Comparison of ENCODE assay signal across 22 mouse cellular contexts in the genomic region with DNA sequence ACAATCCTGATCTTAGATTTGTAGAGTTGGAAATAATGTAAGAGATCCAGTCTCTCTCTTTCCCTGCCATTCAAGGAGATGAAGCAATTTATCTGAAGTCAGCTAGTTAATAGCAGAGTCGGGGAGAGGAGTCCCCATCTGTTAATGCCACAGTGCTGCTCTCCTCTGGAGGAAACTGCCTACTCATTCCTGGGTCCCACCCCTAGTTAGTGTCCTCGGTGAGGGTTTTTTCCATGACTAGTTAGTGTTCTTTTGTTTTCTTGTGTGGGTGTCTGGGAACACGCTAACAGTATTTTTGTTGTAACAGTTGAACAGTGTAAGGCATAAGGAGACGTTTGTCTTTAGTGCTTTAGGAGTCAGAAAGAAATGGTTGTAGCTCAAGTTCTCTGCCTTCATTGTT. TPM values are rescaled to one million over a fixed set of nuclear protein-coding genes. Genes with fewer than 3 reads are reported as not detected.
DNase-seq lines count a peak whose midpoint lies in the region; ATAC-seq and TF ChIP-seq lines count a peak whose summit lies in the region.
"Had no signal": no experiment of that assay in that cellular context is flagged by ENCODE, and none has a peak within 500 bp of the region (broad histone marks: within the 10 kb centered on the region; RNA-seq: fewer than 3 reads in every experiment).

No protein-coding gene starts in this region.

- TF ChIP-seq CTCF in layer of hippocampus, adult 2 months (conservative IDR thresholded peaks at IDR 0.05): no peak
- no peak for TF ChIP-seq CTCF in olfactory bulb, adult 2 months (IDR thresholded peaks at IDR 0.05; ENCODE audit: insufficient read depth, low read depth, low read length)

- DNase-seq in layer of hippocampus, adult 2 months (ENCODE audit: low spot score in 2 of 2): peak; percentile 32 to 55
- DNase-seq in layer of hippocampus, adult 11-12 months (ENCODE audit: low spot score): no peak
- DNase-seq in right cerebral cortex, adult 18-20 months: peak; percentile 56
- DNase-seq in right cerebral cortex, postnatal 10 days (ENCODE audit: low spot score in 2 of 2): no peak
- DNase-seq in cerebellum, postnatal 4 days (ENCODE audit: low spot score in 2 of 2): no peak
- DNase-seq: cerebellum, adult 11 months; cerebellum, postnatal 25 days; gastrocnemius, postnatal 36 days; heart, postnatal 14 days; kidney, adult 11 months; liver; liver, postnatal 0 days; lung, postnatal 14 days; retina, postnatal 1 day; thymus, postnatal 36 days had no signal

- peaks cover 15% of the 10 kb centered on the region for H3K4me1 ChIP-seq in olfactory bulb, adult 2 months (ENCODE audit: control insufficient read depth, insufficient read depth, low read length)

- H3K4me3 ChIP-seq in layer of hippocampus, adult 2 months: no peak overlapping the region
- H3K4me3 ChIP-seq in olfactory bulb, adult 2 months (ENCODE audit: insufficient read depth, low read depth, low read length): no peak overlapping the region
- H3K4me3 ChIP-seq: forebrain, embryonic 10.5 days; hindbrain, embryonic 15.5 days; midbrain, embryonic 12.5 days had no signal

- TF ChIP-seq POLR2A in olfactory bulb, adult 2 months (IDR thresholded peaks at IDR 0.05; ENCODE audit: insufficient read depth, low read depth, low read length): no peak

- H3K27ac ChIP-seq in layer of hippocampus, adult 2 months: peak overlapping the region; percentile 59
- H3K27ac ChIP-seq in olfactory bulb, adult 2 months (ENCODE audit: insufficient read depth, low read depth, low read length): peak overlapping the region; percentile 93
- H3K27ac ChIP-seq: forebrain, embryonic 10.5 days; hindbrain, embryonic 15.5 days; kidney, postnatal 0 days; midbrain, embryonic 12.5 days; stomach, postnatal 0 days had no signal

- WGBS in olfactory bulb, adult 2 months: 24% methylated on average over 4 of the region's 4 CpGs

- ATAC-seq in erythroblast, adult 5-6 weeks (replicated peaks; ENCODE audit: low FRiP score, poor library complexity, severe bottlenecking): peak; percentile 48; the same call in 1 of the 2 replicates
- ATAC-seq: liver, postnatal 0 days had no signal

RNA-seq across cellular contexts. Expression of a gene that starts 38.4 kb away (rescaled TPM):
- 10 to 100 TPM; 75.0 to 78.4 TPM for total RNA-seq in layer of hippocampus, adult 2 months (2021)
- 27.3 and 36.4 TPM in 2 replicates for total RNA-seq in erythroblast, adult 5-6 weeks (2015; ENCODE audit: low replicate concordance)
- total RNA-seq in erythroblast, adult 5-6 weeks (2017; ENCODE audit: low replicate concordance): 37.0 and 49.6 TPM in 2 replicates
- polyA plus RNA-seq in olfactory bulb, adult 2 months (2012; ENCODE audit: insufficient read depth, insufficient read length, low replicate concordance, missing spikeins): not detected in 2 replicates

Comparison
In these comparisons a context has a peak if more than half of its experiments do, and no peak if none do; other contexts are left out.
1. DNase-seq: peak in layer of hippocampus, adult 2 months (2 of 2) and right cerebral cortex, adult 18-20 months (single experiment); none in layer of hippocampus, adult 11-12 months (single experiment), right cerebral cortex, postnatal 10 days (0 of 2) and cerebellum, postnatal 4 days (0 of 2).